Mouse (Mus musculus) left cerebral cortex, adult 2 months (tissue): ENCODE measurements around the gene Nodal. TPM values are rescaled to one million over a fixed set of nuclear protein-coding genes. Genes with fewer than 3 reads are reported as not detected.
"Not testable (repeated sequence)": the region's sequence is repeated elsewhere in the genome, so short reads cannot be mapped to it uniquely, and the experiment has no call there.

ENCODE experiments used
- DNase-seq, 2 experiments: peaks; one replicate each; pipeline ENCODE4 v3.0.0; 2021 to 2022; ENCODE audit warnings: low spot score in 2 of 2, mixed read lengths in 1 of 2; ENCODE audit errors: extremely low spot score in 1 of 2
- H3K27ac ChIP-seq: fragments of 200-600 bp; 2 replicates; pipeline ENCODE4 v1.8.1; 2022
- H3K4me3 ChIP-seq: fragments of 200-600 bp; 2 replicates; pipeline ENCODE4 v1.8.1; 2022
- CTCF ChIP-seq: fragments of 200-600 bp; IDR thresholded peaks from 2 replicates; pipeline ENCODE4 v1.8.1; 2022; ENCODE audit warnings: antibody characterized with exemption, mild to moderate bottlenecking, moderate library complexity
- intact Hi-C: fragments of 180-260 bp; cut with DNase I; formaldehyde crosslinking; loops from one replicate; pipeline ENCODE4 v1.15.1; 2025
- total RNA-seq, 2 experiments: library from RNA; stranded (reverse); gene quantifications; 2 replicates each; pipeline ENCODE4 v1.2.3; 2021

The Nodal gene
- total RNA-seq, 2 experiments from 2014 or later: not detected

DNA sequence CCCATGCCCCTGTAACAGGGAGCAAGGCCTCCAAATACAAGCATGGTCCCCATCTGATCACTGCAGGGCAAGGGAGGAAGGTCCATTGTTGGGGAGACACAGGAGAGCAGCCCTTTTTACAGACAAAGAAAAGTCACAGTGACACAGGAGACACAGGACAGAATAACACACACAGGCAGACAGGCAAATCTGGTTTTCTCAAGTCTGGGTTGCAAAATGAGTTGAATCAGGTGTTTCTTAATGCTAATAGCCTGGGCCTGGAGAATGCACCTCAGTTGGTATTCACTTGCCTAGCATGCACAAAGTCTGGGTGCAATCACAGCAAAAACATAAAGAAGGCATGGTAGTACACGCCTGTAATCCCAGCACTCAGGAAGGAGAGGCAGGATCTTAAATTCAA is 26.1 kb downstream of the Nodal start:
- intact Hi-C loops: no loop called here
- Histone ChIP-seq H3K27ac (no peak overlapping the region), H3K4me3 (no peak overlapping the region)
- no peak for TF ChIP-seq CTCF
- no peak for DNase-seq

- H3K27ac ChIP-seq: no peak overlapping the region
- no peak overlapping the region for H3K4me3 ChIP-seq
- TF ChIP-seq CTCF: no peak
- no peak for DNase-seq
- intact Hi-C loops: no loop called here
These were observed 27.2 kb downstream of the Nodal start for GRCm38 (mm10) chr10:61445016-61445415.

- no peak for DNase-seq
- intact Hi-C loops: no loop called here
- H3K4me3 ChIP-seq: no peak overlapping the region
- TF ChIP-seq CTCF: no peak
- no peak overlapping the region for H3K27ac ChIP-seq
These were observed 30.0 kb downstream of the Nodal start for GRCm38 (mm10) chr10:61447581-61448353.

DNA sequence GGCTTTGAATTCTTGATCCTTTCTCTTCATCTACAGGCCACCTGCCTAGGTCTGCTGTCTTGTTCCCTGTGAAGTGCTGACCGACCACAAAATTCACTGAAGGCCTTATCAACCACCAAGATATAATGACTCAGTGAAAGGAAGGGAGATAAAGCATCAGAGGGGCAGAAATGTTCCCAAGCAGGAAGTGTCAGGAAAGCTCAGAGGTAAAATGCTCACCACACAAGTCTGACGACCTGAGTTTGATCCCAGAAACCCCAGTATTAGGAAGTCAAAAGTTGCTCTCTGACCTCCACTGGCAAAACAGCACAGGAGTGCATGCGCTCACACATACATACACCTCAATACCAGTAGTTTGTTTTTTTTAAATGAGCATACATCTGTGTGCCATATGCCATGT is 31.1 kb downstream of the Nodal start:
- Histone ChIP-seq H3K27ac (no peak overlapping the region), H3K4me3 (no peak overlapping the region)
- TF ChIP-seq CTCF: no peak
- intact Hi-C loops: no loop called here
- DNase-seq: no peak

DNA sequence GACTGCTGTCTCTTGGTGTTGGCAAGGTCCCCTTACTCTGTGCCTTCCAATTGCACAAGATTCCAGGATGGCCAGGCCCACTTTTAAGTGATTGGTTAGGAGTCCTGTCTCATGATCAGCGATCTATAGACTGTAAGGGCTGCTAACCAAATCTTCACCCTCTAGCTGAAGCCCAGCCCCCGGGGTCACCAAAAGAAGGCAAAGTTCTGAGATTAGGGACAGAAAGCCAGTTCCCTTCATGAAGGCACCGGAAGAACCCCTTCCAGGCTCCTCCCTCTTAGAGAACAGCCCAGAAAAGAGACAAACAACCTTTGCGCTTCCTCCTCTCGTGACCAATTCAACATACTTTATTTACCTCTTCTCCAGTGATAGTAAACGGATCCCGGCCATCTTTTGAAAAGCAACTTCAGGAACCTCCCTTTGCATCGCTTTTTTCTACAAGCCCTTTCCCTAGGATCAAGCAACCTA is 33.7 kb downstream of the Nodal start:
- Histone ChIP-seq H3K27ac (peak overlapping the region; percentile 68; the same call in 1 of the 2 replicates), H3K4me3 (peak overlapping the region; percentile 96)
- TF ChIP-seq CTCF: no peak
- intact Hi-C loops: no loop called here
- DNase-seq: no peak

- H3K4me3 ChIP-seq: peak overlapping the region; percentile 96
- intact Hi-C loops: no loop called here
- peak; percentile 43 to 50 for DNase-seq
- peak overlapping the region; percentile 68 for H3K27ac ChIP-seq
- no peak; the same call in 1 of the 2 replicates for TF ChIP-seq CTCF
These were observed 34.3 kb downstream of the Nodal start for GRCm38 (mm10) chr10:61451931-61452617.

DNA sequence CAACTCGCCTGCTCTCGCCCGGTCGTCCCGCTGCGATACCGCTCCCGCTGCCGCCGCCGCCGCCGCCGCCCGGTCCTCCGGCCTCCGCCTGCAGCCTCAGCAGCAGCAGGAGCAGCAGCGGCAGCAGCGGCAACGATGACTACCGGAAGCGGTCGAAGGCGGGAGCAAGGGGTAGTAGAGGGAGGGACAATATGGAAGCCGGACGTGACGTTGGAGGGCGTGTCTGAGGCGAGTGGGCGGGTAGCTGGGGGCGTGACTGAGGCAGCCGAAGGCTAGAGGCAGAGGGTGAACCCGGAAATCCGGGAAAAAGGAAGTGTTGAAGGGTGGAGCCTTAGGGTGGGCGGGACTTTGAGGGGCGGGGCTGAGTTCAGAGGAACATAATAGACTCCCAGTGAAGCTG is 34.9 kb downstream of the Nodal start, which contains the start of gene Eif4ebp2:
Gene Eif4ebp2 (minus strand): TSS at position 17 of the 400 bp plus-strand sequence.
- intact Hi-C loops: no loop called here
- H3K27ac ChIP-seq: peak within 1 kb of the TSS; percentile 68
- H3K4me3 ChIP-seq: peak within 1 kb of the TSS; percentile 96
- peak; percentile 97 to 98 for DNase-seq
- no peak for TF ChIP-seq CTCF

DNA sequence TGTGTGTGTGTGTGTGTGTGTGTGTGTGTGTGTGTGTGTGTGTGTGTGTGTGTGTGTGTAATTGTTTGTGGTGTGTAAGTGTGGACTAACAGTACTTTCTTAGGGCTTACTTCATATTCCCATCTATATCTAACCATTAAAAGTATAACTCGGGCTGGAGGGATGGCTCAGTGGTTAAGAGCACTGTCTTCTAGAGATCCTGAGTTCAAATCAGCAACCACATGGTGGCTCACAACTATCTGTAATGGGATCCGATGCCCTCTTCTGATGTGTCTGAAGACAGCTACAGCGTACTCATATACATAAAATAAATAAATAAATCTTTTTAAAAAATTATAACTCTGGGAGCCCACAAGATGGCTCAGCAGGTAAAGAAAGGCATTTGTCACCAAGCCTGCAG is 35.4 kb downstream of the Nodal start:
- H3K4me3 ChIP-seq, H3K27ac ChIP-seq, DNase-seq, intact Hi-C loops: not testable (repeated sequence)

GRCm38 (mm10) chr10:61457182-61457581 is 39.4 kb downstream of the Nodal start:
- no peak overlapping the region for H3K4me3 ChIP-seq
- no peak for TF ChIP-seq CTCF
- intact Hi-C loops: no loop called here
- DNase-seq: no peak
- H3K27ac ChIP-seq: no peak overlapping the region

- intact Hi-C loops: no loop called here
- no peak for TF ChIP-seq CTCF
- DNase-seq: no peak
- no peak overlapping the region for H3K27ac ChIP-seq
- H3K4me3 ChIP-seq: no peak overlapping the region
These were observed 47.2 kb downstream of the Nodal start for GRCm38 (mm10) chr10:61465009-61465408.

GRCm38 (mm10) chr10:61466242-61466641 is 48.5 kb downstream of the Nodal start:
- TF ChIP-seq CTCF: peak; percentile 30
- intact Hi-C loops: no loop called here
- Histone ChIP-seq H3K4me3 (no peak overlapping the region), H3K27ac (no peak overlapping the region)
- DNase-seq: no peak

DNA sequence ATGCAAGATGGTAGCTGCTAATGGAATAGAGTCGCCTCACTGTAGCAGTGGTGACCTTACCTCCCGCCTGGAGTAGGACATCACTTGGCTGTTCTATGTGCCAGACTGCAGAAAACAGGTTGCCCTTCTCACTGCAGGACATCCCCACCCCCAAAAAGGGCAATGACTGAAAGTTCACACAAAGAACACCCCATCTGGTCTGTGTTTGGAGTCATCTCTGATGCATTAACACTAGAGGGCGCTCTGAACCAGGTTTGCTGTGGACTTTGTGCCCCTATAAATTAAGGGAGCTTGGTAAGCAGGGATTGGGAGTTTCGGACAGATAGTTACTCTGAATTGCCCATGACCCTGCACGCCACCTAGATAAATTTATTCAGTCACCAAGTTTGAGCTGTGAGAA is 49.1 kb downstream of the Nodal start:
- peak; percentile 66 for TF ChIP-seq CTCF
- Histone ChIP-seq H3K27ac (no peak overlapping the region), H3K4me3 (no peak overlapping the region)
- intact Hi-C loops: no loop called here
- no peak for DNase-seq
